Mouse (Mus musculus): ENCODE measurements around the gene Bean1. TPM values are rescaled to one million over a fixed set of nuclear protein-coding genes. Genes with fewer than 3 reads are reported as not detected.
A peak's percentile ranks its signal among the peaks of the same experiment; 100 is the strongest.

The Bean1 gene
- polyA plus RNA-seq, 1 experiment from 2014 or later: 0.62 TPM

GRCm38 (mm10) chr8:104134521-104134920, 35.7 kb upstream of the Bean1 start:
- ATAC-seq (replicated peaks; ENCODE audit: insufficient number of reproducible peaks, low FRiP score, low TSS enrichment, low read depth): no peak
- Histone ChIP-seq H3K9me3 (replicated peaks; ENCODE audit: control insufficient read depth, low read length) (no peaks in the 10 kb centered on the region), H3K4me1 (ENCODE audit: control insufficient read depth, insufficient read depth, low read length) (no peaks in the 10 kb centered on the region), H3K9ac (replicated peaks; ENCODE audit: low read length) (no peak overlapping the region), H3K4me3 (ENCODE audit: low read depth, low read length) (no peak overlapping the region), H3K36me3 (replicated peaks; ENCODE audit: control insufficient read depth, insufficient read depth, low read depth, low read length) (no peaks in the 10 kb centered on the region), H3K27ac (replicated peaks; ENCODE audit: low read depth, low read length) (no peak overlapping the region), H3K27me3 (ENCODE audit: control insufficient read depth, insufficient read depth, low read length) (no peaks in the 10 kb centered on the region), H3K4me2 (ENCODE audit: low read depth, low read length) (no peak overlapping the region)
- WGBS: 88% methylated on average over 8 of the region's 8 CpGs
- no peak for DNase-seq (ENCODE audit: low spot score)

- Histone ChIP-seq H3K4me3 (ENCODE audit: low read depth, low read length) (no peak overlapping the region), H3K4me2 (ENCODE audit: low read depth, low read length) (no peak overlapping the region), H3K4me1 (ENCODE audit: control insufficient read depth, insufficient read depth, low read length) (no peaks in the 10 kb centered on the region), H3K9me3 (replicated peaks; ENCODE audit: control insufficient read depth, low read length) (no peaks in the 10 kb centered on the region), H3K27ac (replicated peaks; ENCODE audit: low read depth, low read length) (no peak overlapping the region), H3K9ac (replicated peaks; ENCODE audit: low read length) (no peak overlapping the region), H3K27me3 (ENCODE audit: control insufficient read depth, insufficient read depth, low read length) (no peaks in the 10 kb centered on the region), H3K36me3 (replicated peaks; ENCODE audit: control insufficient read depth, insufficient read depth, low read depth, low read length) (no peaks in the 10 kb centered on the region)
- DNase-seq (ENCODE audit: low spot score) (no peak), ATAC-seq (replicated peaks; ENCODE audit: insufficient number of reproducible peaks, low FRiP score, low TSS enrichment, low read depth) (no peak)
- 87% methylated on average over 3 of the region's 3 CpGs for WGBS
Observed at GRCm38 (mm10) chr8:104136277-104136676, 34.0 kb upstream of the Bean1 start.

GRCm38 (mm10) chr8:104137636-104138035, 32.6 kb upstream of the Bean1 start:
- WGBS: 83% methylated on average over 5 of the region's 5 CpGs
- H3K4me2 ChIP-seq (ENCODE audit: low read depth, low read length): no peak overlapping the region
- H3K27ac ChIP-seq (replicated peaks; ENCODE audit: low read depth, low read length): no peak overlapping the region
- H3K36me3 ChIP-seq (replicated peaks; ENCODE audit: control insufficient read depth, insufficient read depth, low read depth, low read length): no peaks in the 10 kb centered on the region
- DNase-seq (ENCODE audit: low spot score): no peak
- ATAC-seq (replicated peaks; ENCODE audit: insufficient number of reproducible peaks, low FRiP score, low TSS enrichment, low read depth): no peak
- no peak overlapping the region for H3K4me3 ChIP-seq (ENCODE audit: low read depth, low read length)
- no peaks in the 10 kb centered on the region for H3K9me3 ChIP-seq (replicated peaks; ENCODE audit: control insufficient read depth, low read length)
- H3K27me3 ChIP-seq (ENCODE audit: control insufficient read depth, insufficient read depth, low read length): no peaks in the 10 kb centered on the region
- no peak overlapping the region for H3K9ac ChIP-seq (replicated peaks; ENCODE audit: low read length)
- H3K4me1 ChIP-seq (ENCODE audit: control insufficient read depth, insufficient read depth, low read length): no peaks in the 10 kb centered on the region

GRCm38 (mm10) chr8:104140611-104141010, 29.6 kb upstream of the Bean1 start:
- DNase-seq (ENCODE audit: low spot score): no peak
- 94% methylated on average over 13 of the region's 13 CpGs for WGBS

GRCm38 (mm10) chr8:104142415-104142814, 27.8 kb upstream of the Bean1 start:
- no peaks in the 10 kb centered on the region for H3K4me1 ChIP-seq (ENCODE audit: control insufficient read depth, insufficient read depth, low read length)
- no peaks in the 10 kb centered on the region for H3K27me3 ChIP-seq (ENCODE audit: control insufficient read depth, insufficient read depth, low read length)
- H3K27ac ChIP-seq (replicated peaks; ENCODE audit: low read depth, low read length): no peak overlapping the region
- H3K9ac ChIP-seq (replicated peaks; ENCODE audit: low read length): no peak overlapping the region
- DNase-seq (ENCODE audit: low spot score) (no peak), ATAC-seq (replicated peaks; ENCODE audit: insufficient number of reproducible peaks, low FRiP score, low TSS enrichment, low read depth) (no peak)
- H3K4me2 ChIP-seq (ENCODE audit: low read depth, low read length): no peak overlapping the region
- H3K36me3 ChIP-seq (replicated peaks; ENCODE audit: control insufficient read depth, insufficient read depth, low read depth, low read length): no peaks in the 10 kb centered on the region
- 86% methylated on average over 25 of the region's 25 CpGs for WGBS
- H3K4me3 ChIP-seq (ENCODE audit: low read depth, low read length): no peak overlapping the region
- no peaks in the 10 kb centered on the region for H3K9me3 ChIP-seq (replicated peaks; ENCODE audit: control insufficient read depth, low read length)

More at GRCm38 (mm10) chr8:104140611-104141010, 29.6 kb upstream of the Bean1 start:
- Histone ChIP-seq H3K36me3 (replicated peaks; ENCODE audit: control insufficient read depth, insufficient read depth, low read depth, low read length) (no peaks in the 10 kb centered on the region), H3K27me3 (ENCODE audit: control insufficient read depth, insufficient read depth, low read length) (no peaks in the 10 kb centered on the region), H3K9ac (replicated peaks; ENCODE audit: low read length) (no peak overlapping the region), H3K27ac (replicated peaks; ENCODE audit: low read depth, low read length) (no peak overlapping the region), H3K9me3 (replicated peaks; ENCODE audit: control insufficient read depth, low read length) (no peaks in the 10 kb centered on the region), H3K4me1 (ENCODE audit: control insufficient read depth, insufficient read depth, low read length) (no peaks in the 10 kb centered on the region), H3K4me2 (ENCODE audit: low read depth, low read length) (no peak overlapping the region), H3K4me3 (ENCODE audit: low read depth, low read length) (no peak overlapping the region)
- ATAC-seq (replicated peaks; ENCODE audit: insufficient number of reproducible peaks, low FRiP score, low TSS enrichment, low read depth): no peak

- Histone ChIP-seq H3K4me1 (ENCODE audit: control insufficient read depth, insufficient read depth, low read length) (no peaks in the 10 kb centered on the region), H3K9ac (replicated peaks; ENCODE audit: low read length) (no peak overlapping the region), H3K36me3 (replicated peaks; ENCODE audit: control insufficient read depth, insufficient read depth, low read depth, low read length) (no peaks in the 10 kb centered on the region), H3K9me3 (replicated peaks; ENCODE audit: control insufficient read depth, low read length) (no peaks in the 10 kb centered on the region), H3K27ac (replicated peaks; ENCODE audit: low read depth, low read length) (no peak overlapping the region), H3K27me3 (ENCODE audit: control insufficient read depth, insufficient read depth, low read length) (no peaks in the 10 kb centered on the region), H3K4me2 (ENCODE audit: low read depth, low read length) (no peak overlapping the region), H3K4me3 (ENCODE audit: low read depth, low read length) (no peak overlapping the region)
- 72% methylated on average over 4 of the region's 4 CpGs for WGBS
- no peak for DNase-seq (ENCODE audit: low spot score)
- 0 out of 2 replicates have a peak, but pooled peaks have one; percentile 15 for ATAC-seq (replicated peaks; ENCODE audit: insufficient number of reproducible peaks, low FRiP score, low TSS enrichment, low read depth)
Observed at GRCm38 (mm10) chr8:104143379-104143778, 26.9 kb upstream of the Bean1 start.

GRCm38 (mm10) chr8:104144434-104145216, 25.6 kb upstream of the Bean1 start:
- Histone ChIP-seq H3K36me3 (replicated peaks; ENCODE audit: control insufficient read depth, insufficient read depth, low read depth, low read length) (no peaks in the 10 kb centered on the region), H3K4me2 (ENCODE audit: low read depth, low read length) (no peak overlapping the region), H3K9ac (replicated peaks; ENCODE audit: low read length) (no peak overlapping the region), H3K4me1 (ENCODE audit: control insufficient read depth, insufficient read depth, low read length) (no peaks in the 10 kb centered on the region), H3K27me3 (ENCODE audit: control insufficient read depth, insufficient read depth, low read length) (no peaks in the 10 kb centered on the region), H3K9me3 (replicated peaks; ENCODE audit: control insufficient read depth, low read length) (no peaks in the 10 kb centered on the region), H3K27ac (replicated peaks; ENCODE audit: low read depth, low read length) (no peak overlapping the region), H3K4me3 (ENCODE audit: low read depth, low read length) (no peak overlapping the region)
- 84% methylated on average over 13 of the region's 13 CpGs for WGBS
- ATAC-seq (replicated peaks; ENCODE audit: insufficient number of reproducible peaks, low FRiP score, low TSS enrichment, low read depth) (no peak), DNase-seq (ENCODE audit: low spot score) (no peak)

GRCm38 (mm10) chr8:104145981-104146689, 24.1 kb upstream of the Bean1 start:
- Histone ChIP-seq H3K27ac (replicated peaks; ENCODE audit: low read depth, low read length) (no peak overlapping the region), H3K36me3 (replicated peaks; ENCODE audit: control insufficient read depth, insufficient read depth, low read depth, low read length) (no peaks in the 10 kb centered on the region), H3K4me2 (ENCODE audit: low read depth, low read length) (no peak overlapping the region), H3K9ac (replicated peaks; ENCODE audit: low read length) (no peak overlapping the region), H3K9me3 (replicated peaks; ENCODE audit: control insufficient read depth, low read length) (no peaks in the 10 kb centered on the region), H3K4me1 (ENCODE audit: control insufficient read depth, insufficient read depth, low read length) (no peaks in the 10 kb centered on the region), H3K27me3 (ENCODE audit: control insufficient read depth, insufficient read depth, low read length) (no peaks in the 10 kb centered on the region), H3K4me3 (ENCODE audit: low read depth, low read length) (no peak overlapping the region)
- ATAC-seq (replicated peaks; ENCODE audit: insufficient number of reproducible peaks, low FRiP score, low TSS enrichment, low read depth) (peak; percentile 87), DNase-seq (ENCODE audit: low spot score) (peak; percentile 87)
- 31% methylated on average over 15 of the region's 15 CpGs for WGBS

Measured in embryonic facial prominence, embryonic 11.5 days (tissue).